In genomic region chr1:44553166-44553898, GRCm38 (mm10) we compare ENCODE assay signal across 8 mouse cellular contexts. TPM values are rescaled to one million over a fixed set of nuclear protein-coding genes. Genes with fewer than 3 reads are reported as not detected.
A peak's percentile ranks its signal among the peaks of the same experiment; 100 is the strongest.
DNase-seq lines count a peak whose midpoint lies in the region; ATAC-seq lines count a peak whose summit lies in the region.

No protein-coding gene starts in this region.

- peak; percentile 20 to 48 for DNase-seq in left cerebral cortex, postnatal 14 days (ENCODE audit: low spot score in 2 of 2)
- DNase-seq in left cerebral cortex, adult 8-10 months (ENCODE audit: low spot score in 2 of 2) = no peak
- DNase-seq in embryo, embryonic 11.5 days (ENCODE audit: low read depth, low spot score) = peak; percentile 50
- DNase-seq in kidney, postnatal 14 days = peak; percentile 67

- no peaks in the 10 kb centered on the region for H3K36me3 ChIP-seq in heart, embryonic 14.5 days (ENCODE audit: control insufficient read depth, insufficient read depth, low read length)
- no peaks in the 10 kb centered on the region for H3K36me3 ChIP-seq in midbrain, embryonic 13.5 days

- ATAC-seq in heart, embryonic 14.5 days (ENCODE audit: insufficient number of reproducible peaks, insufficient read depth, low FRiP score, low read depth) = no peak
- ATAC-seq in midbrain, embryonic 13.5 days = peak; percentile 41; the same call in 1 of the 2 replicates
- no peak for ATAC-seq in megakaryocyte progenitor cell, adult 5-6 weeks (replicated peaks; ENCODE audit: poor library complexity)
- no peak for ATAC-seq in granulocyte monocyte progenitor cell, adult 5-6 weeks (replicated peaks; ENCODE audit: poor library complexity, severe bottlenecking)

- WGBS in heart, embryonic 14.5 days = 26% methylated on average over 6 of the region's 6 CpGs
- 17% methylated on average over 6 of the region's 6 CpGs for WGBS in midbrain, embryonic 13.5 days

- intact Hi-C loops in left cerebral cortex, postnatal 14 days (cut with DNase I) = loop anchor here (5.0 kb wide), 1 partner anchor 179 kb away; no protein-coding TSS in a partner anchor

- H3K27me3 ChIP-seq in heart, embryonic 14.5 days (ENCODE audit: control insufficient read depth, insufficient read depth, low read length) = no peaks in the 10 kb centered on the region
- 0 out of 2 replicates have a peak, but pooled peaks cover 4% of the 10 kb centered on the region for H3K27me3 ChIP-seq in midbrain, embryonic 13.5 days

- peaks cover 0 to 17% of the 10 kb centered on the region in 2 experiments for H3K4me1 ChIP-seq in heart, embryonic 14.5 days (ENCODE audit: control insufficient read depth in 2 of 2, insufficient read depth in 2 of 2, low read length in 2 of 2)
- peaks cover 29% of the 10 kb centered on the region for H3K4me1 ChIP-seq in midbrain, embryonic 13.5 days (replicated peaks)

- H3K4me3 ChIP-seq in heart, embryonic 14.5 days (ENCODE audit: control insufficient read depth in 1 of 2, insufficient read depth in 1 of 2, low read depth in 1 of 2, low read length in 2 of 2) = peak overlapping the region in 1 of 2 experiments; percentile 77; a peak in 2 of 4 replicates
- 0 out of 2 replicates have a peak overlapping the region, but pooled peaks have one; percentile 66 for H3K4me3 ChIP-seq in midbrain, embryonic 13.5 days (replicated peaks)

- peak overlapping the region; percentile 84 for H3K9ac ChIP-seq in heart, embryonic 14.5 days (ENCODE audit: low read length)
- H3K9ac ChIP-seq in midbrain, embryonic 13.5 days (replicated peaks) = no peak overlapping the region

- H3K9me3 ChIP-seq in heart, embryonic 14.5 days (ENCODE audit: control insufficient read depth, low read length) = no peaks in the 10 kb centered on the region
- no peaks in the 10 kb centered on the region for H3K9me3 ChIP-seq in midbrain, embryonic 13.5 days

- peak overlapping the region; percentile 9 to 88; a peak in 2 of 4 replicates for H3K27ac ChIP-seq in heart, embryonic 14.5 days (replicated peaks in 1 of 2; ENCODE audit: control insufficient read depth in 1 of 2, insufficient read depth in 1 of 2, low read depth in 2 of 2, low read length in 2 of 2)
- H3K27ac ChIP-seq in midbrain, embryonic 13.5 days = peak overlapping the region; percentile 44; the same call in 1 of the 2 replicates

- H3K4me2 ChIP-seq in heart, embryonic 14.5 days (ENCODE audit: low read length) = peak overlapping the region; percentile 79
- H3K4me2 ChIP-seq in midbrain, embryonic 13.5 days (replicated peaks) = peak overlapping the region; percentile 96

RNA-seq across cellular contexts. Expression of gene Gulp1, which starts 2.0 kb away (rescaled TPM):
- total RNA-seq in left cerebral cortex, postnatal 14 days (2021) = 1 to 10 TPM; 4.1 to 8.6 TPM
- 1 to 10 TPM; 4.1 to 9.4 (median 8.2) TPM for total RNA-seq in left cerebral cortex, adult 8-10 months (2022)
- polyA plus RNA-seq in heart, embryonic 14.5 days (2014; fragmentation: Nextera tagmentation; extraction: Ambion mirVana) = 12.1 and 15.3 TPM in 2 replicates
- 9.9 and 11.2 TPM in 2 replicates for polyA plus RNA-seq in midbrain, embryonic 13.5 days (2015; fragmentation: Nextera tagmentation; extraction: Ambion mirVana)
- total RNA-seq in megakaryocyte progenitor cell, adult 5-6 weeks (2015) = 0.27 and 0.71 TPM in 2 replicates
- total RNA-seq in megakaryocyte progenitor cell, adult 5-6 weeks (2017) = 0.30 and 0.50 TPM in 2 replicates
- 0.32 and 3.2 TPM in 2 replicates for total RNA-seq in granulocyte monocyte progenitor cell, adult 5-6 weeks (2014; fragmentation: Nextera tagmentation)
- 0.56 TPM in 1 of 2 replicates, not detected in the other for total RNA-seq in granulocyte monocyte progenitor cell, adult 5-6 weeks (2017)

Comparison
In these comparisons a context has a peak if more than half of its experiments do, and no peak if none do; other contexts are left out.
1. DNase-seq: peak in left cerebral cortex, postnatal 14 days (2 of 2), embryo, embryonic 11.5 days (single experiment) and kidney, postnatal 14 days (single experiment); none in left cerebral cortex, adult 8-10 months (0 of 2).